Mouse (Mus musculus) neural tube, embryonic 12.5 days (tissue): ENCODE data around the gene Adam4. TPM values are rescaled to one million over a fixed set of nuclear protein-coding genes. Genes with fewer than 3 reads are reported as not detected.
"Not testable (repeated sequence)": the region's sequence is repeated elsewhere in the genome, so short reads cannot be mapped to it uniquely, and the experiment has no call there.

Experiments used
- ATAC-seq: fragments of 200-750 bp; cut with Nextera tagmentation; 2 replicates; pipeline ENCODE4 v1.8.0; 2017; ENCODE audit warnings: low read depth, mild to moderate bottlenecking, moderate TSS enrichment, moderate library complexity; ENCODE audit not compliant: low FRiP score
- H3K27ac ChIP-seq: fragments of 300-500 bp; sonication (generic); 2 replicates; pipeline ENCODE4 v1.5.1; 2016
- H3K27me3 ChIP-seq: fragments of 300-500 bp; sonication (generic); replicated peaks from 2 replicates; pipeline ENCODE4 v1.6.1; 2016; ENCODE audit warnings: mild to moderate bottlenecking
- H3K36me3 ChIP-seq: fragments of 300-500 bp; sonication (generic); 2 replicates; pipeline ENCODE4 v1.6.1; 2016; ENCODE audit warnings: mild to moderate bottlenecking
- H3K4me1 ChIP-seq: fragments of 300-500 bp; sonication (generic); 2 replicates; pipeline ENCODE4 v1.6.1; 2016
- H3K4me2 ChIP-seq: fragments of 300-500 bp; sonication (generic); replicated peaks from 2 replicates; pipeline ENCODE4 v1.6.1; 2016; ENCODE audit warnings: mild to moderate bottlenecking
- H3K4me3 ChIP-seq: fragments of 300-500 bp; sonication (generic); 2 replicates; pipeline ENCODE4 v1.5.1; 2016
- H3K9ac ChIP-seq: fragments of 300-500 bp; sonication (generic); 2 replicates; pipeline ENCODE4 v1.6.1; 2016; ENCODE audit warnings: mild to moderate bottlenecking
- H3K9me3 ChIP-seq: fragments of 300-500 bp; sonication (generic); 2 replicates; pipeline ENCODE4 v1.6.1; 2016; ENCODE audit warnings: mild to moderate bottlenecking
- WGBS: fragments of 180-500 bp; shearing (Covaris S2); methylation state at CpG from one replicate; pipeline ENCODE4 v1.1.7; 2016; 5-methylcytosine and 5-hydroxymethylcytosine counted together
- polyA plus RNA-seq: library from polyadenylated mRNA; unstranded; fragments of >200 nt; fragmentation: Nextera tagmentation; extraction: Ambion mirVana; gene quantifications from 2 replicates; pipeline ENCODE4 v1.2.1, GENCODE M21; 2016

Adam4 gene
- 0.66 and 0.88 TPM in 2 replicates for polyA plus RNA-seq

GRCm38 (mm10) chr12:81421846-81422245 is at the start of gene Adam4:
Gene Adam4, minus strand, starts transcription at chr12:81421946.
- WGBS: 95% methylated on average over 1 of the region's 1 CpGs
- H3K9ac ChIP-seq: no peak within 1 kb of the TSS
- no peak for ATAC-seq

GRCm38 (mm10) chr12:81459051-81459450 is 37.3 kb upstream of the Adam4 start:
- WGBS: 94% methylated on average over 7 of the region's 7 CpGs
- ATAC-seq, H3K36me3 ChIP-seq, H3K4me3 ChIP-seq, H3K27ac ChIP-seq, H3K9ac ChIP-seq, H3K27me3 ChIP-seq, H3K4me1 ChIP-seq, H3K4me2 ChIP-seq: not testable (repeated sequence)
- peaks cover 12% of the 10 kb centered on the region for H3K9me3 ChIP-seq

More at GRCm38 (mm10) chr12:81421846-81422245, at the start of gene Adam4:
- Histone ChIP-seq H3K9me3 (peaks cover 21% of the 10 kb centered on the region; the same call in 1 of the 2 replicates), H3K36me3 (peaks cover 13% of the 10 kb centered on the region), H3K4me3 (no peak within 1 kb of the TSS), H3K27me3 (no peaks in the 10 kb centered on the region), H3K4me1 (no peaks in the 10 kb centered on the region), H3K4me2 (no peak within 1 kb of the TSS), H3K27ac (no peak within 1 kb of the TSS)

GRCm38 (mm10) chr12:81438985-81439384 is 17.2 kb upstream of the Adam4 start:
- not testable (repeated sequence) for H3K9me3 ChIP-seq, H3K9ac ChIP-seq, H3K36me3 ChIP-seq, H3K27ac ChIP-seq, H3K4me2 ChIP-seq, H3K4me1 ChIP-seq, ATAC-seq, H3K4me3 ChIP-seq, H3K27me3 ChIP-seq
- WGBS: 94% methylated on average over 9 of the region's 9 CpGs

GRCm38 (mm10) chr12:81434778-81435177 is 13.0 kb upstream of the Adam4 start:
- H3K4me1 ChIP-seq, H3K27ac ChIP-seq, H3K27me3 ChIP-seq, H3K9me3 ChIP-seq, ATAC-seq, H3K4me3 ChIP-seq, H3K9ac ChIP-seq, H3K4me2 ChIP-seq: not testable (repeated sequence)
- H3K36me3 ChIP-seq: peaks cover 11% of the 10 kb centered on the region
- 93% methylated on average over 2 of the region's 2 CpGs for WGBS

GRCm38 (mm10) chr12:81413211-81413610 is 8.5 kb downstream of the Adam4 start:
- H3K9ac ChIP-seq: no peak overlapping the region
- no peaks in the 10 kb centered on the region for H3K27me3 ChIP-seq
- WGBS: 90% methylated on average over 3 of the region's 3 CpGs
- no peaks in the 10 kb centered on the region for H3K9me3 ChIP-seq
- ATAC-seq: no peak
- H3K4me2 ChIP-seq: no peak overlapping the region
- H3K27ac ChIP-seq: no peak overlapping the region
- H3K4me3 ChIP-seq: no peak overlapping the region
- no peaks in the 10 kb centered on the region for H3K36me3 ChIP-seq
- no peaks in the 10 kb centered on the region for H3K4me1 ChIP-seq

- no peak overlapping the region for H3K4me2 ChIP-seq
- H3K9me3 ChIP-seq: no peaks in the 10 kb centered on the region
- H3K4me1 ChIP-seq: no peaks in the 10 kb centered on the region
- H3K4me3 ChIP-seq: no peak overlapping the region
- no peak overlapping the region for H3K27ac ChIP-seq
- no peaks in the 10 kb centered on the region for H3K27me3 ChIP-seq
- ATAC-seq: no peak
- WGBS: 89% methylated on average over 3 of the region's 3 CpGs
- H3K9ac ChIP-seq: no peak overlapping the region
- no peaks in the 10 kb centered on the region for H3K36me3 ChIP-seq
Measured at GRCm38 (mm10) chr12:81408966-81409365, 12.8 kb downstream of the Adam4 start.

- no peaks in the 10 kb centered on the region for H3K9me3 ChIP-seq
- no peak overlapping the region for H3K27ac ChIP-seq
- no peak overlapping the region for H3K4me2 ChIP-seq
- ATAC-seq: no peak
- H3K27me3 ChIP-seq: no peaks in the 10 kb centered on the region
- H3K9ac ChIP-seq: no peak overlapping the region
- WGBS: 30% methylated on average over 1 of the region's 1 CpGs
- H3K36me3 ChIP-seq: no peaks in the 10 kb centered on the region
- no peak overlapping the region for H3K4me3 ChIP-seq
- no peaks in the 10 kb centered on the region for H3K4me1 ChIP-seq
Measured at GRCm38 (mm10) chr12:81402187-81402586, 19.6 kb downstream of the Adam4 start.

- 79% methylated on average over 1 of the region's 1 CpGs for WGBS
- not testable (repeated sequence) for ATAC-seq
Measured at GRCm38 (mm10) chr12:81379364-81379763, 42.4 kb downstream of the Adam4 start, which contains the start of gene Gm4787. Gene Gm4787, minus strand, starts transcription at chr12:81379464.

More at GRCm38 (mm10) chr12:81379364-81379763, 42.4 kb downstream of the Adam4 start, which contains the start of gene Gm4787:
- H3K27me3 ChIP-seq, H3K36me3 ChIP-seq, H3K9ac ChIP-seq, H3K4me2 ChIP-seq, H3K27ac ChIP-seq, H3K4me1 ChIP-seq, H3K9me3 ChIP-seq, H3K4me3 ChIP-seq: not testable (repeated sequence)

Other genes starting within 250 kb of the Adam4 start
- 3.7 and 4.2 TPM in 2 replicates for gene Slc8a3, start 88.8 kb downstream of the Adam4 start, polyA plus RNA-seq
- gene Gm4787, start 42.5 kb downstream of the Adam4 start, polyA plus RNA-seq: 0.27 and 0.40 TPM in 2 replicates
- 131 and 135 TPM in 2 replicates for gene Cox16, start 63.2 kb upstream of the Adam4 start, polyA plus RNA-seq
- 30.5 and 30.9 TPM in 2 replicates for gene Gm20498, start 111.0 kb upstream of the Adam4 start, polyA plus RNA-seq
- gene Synj2bp, start 111.0 kb upstream of the Adam4 start, polyA plus RNA-seq: 35.4 and 36.2 TPM in 2 replicates
- 0.69 and 0.75 TPM in 2 replicates for gene Adam21, start 146.5 kb upstream of the Adam4 start, polyA plus RNA-seq
- gene Med6, start 173.1 kb upstream of the Adam4 start, polyA plus RNA-seq: 61.8 and 67.7 TPM in 2 replicates
- gene Ttc9, start 209.3 kb upstream of the Adam4 start, polyA plus RNA-seq: 6.4 and 7.0 TPM in 2 replicates